Mouse (Mus musculus) cortical plate, adult 2 months (tissue): Measurements from ENCODE around the gene E130308A19Rik.

ENCODE experiments used
- CTCF ChIP-seq: fragments of 200-500 bp; IDR thresholded peaks from 2 replicates; pipeline ENCODE4 v1.5.1; 2011; ENCODE audit warnings: mild to moderate bottlenecking, control low read depth, low read length; ENCODE audit not compliant: insufficient read depth; ENCODE audit errors: extremely low read depth
- POLR2A ChIP-seq: fragments of 200-500 bp; IDR thresholded peaks from 2 replicates; pipeline ENCODE4 v1.6.1; 2011; ENCODE audit warnings: mild to moderate bottlenecking, low read length, control low read depth; ENCODE audit not compliant: insufficient read depth; ENCODE audit errors: extremely low read depth

GRCm38 (mm10) chr4:59726501-59726900 lies 100.5 kb downstream of the E130308A19Rik start:
- no peak for TF ChIP-seq CTCF
- TF ChIP-seq POLR2A = no peak
